ENCODE assay signal across 22 mouse cellular contexts in the genomic region with DNA sequence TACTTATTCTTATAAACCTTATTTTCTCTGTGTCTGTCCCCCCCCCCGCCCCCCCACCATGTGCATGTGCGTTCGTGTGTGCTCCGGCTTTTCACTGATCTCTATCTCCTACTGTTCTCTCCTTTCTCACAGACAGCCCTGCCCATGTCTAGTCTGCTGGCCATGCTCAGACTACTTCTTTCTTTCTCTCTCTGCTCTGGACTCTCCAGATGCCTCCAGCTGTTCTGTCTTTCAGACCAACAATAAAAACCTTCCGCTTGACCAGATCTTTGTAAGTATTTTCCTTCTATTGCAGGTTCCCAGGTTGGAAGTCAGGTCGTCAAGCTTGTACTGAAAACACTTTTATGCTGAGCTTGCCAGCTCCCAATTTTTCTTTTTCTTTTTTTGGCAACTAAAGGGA. TPM values are rescaled to one million over a fixed set of nuclear protein-coding genes. Genes with fewer than 3 reads are reported as not detected.
DNase-seq lines count a peak whose midpoint lies in the region; ATAC-seq and TF ChIP-seq lines count a peak whose summit lies in the region.
"Had no signal": no experiment of that assay in that cellular context is flagged by ENCODE, and none has a peak within 500 bp of the region (broad histone marks: within the 10 kb centered on the region; RNA-seq: fewer than 3 reads in every experiment).

No protein-coding gene starts in this region.

- no peaks in the 10 kb centered on the region; the same call in 1 of the 2 replicates for H3K9me3 ChIP-seq in forebrain, embryonic 11.5 days (ENCODE audit: control insufficient read depth, low read length)
- no peaks in the 10 kb centered on the region for H3K9me3 ChIP-seq in forebrain, postnatal 0 days (ENCODE audit: low read length)
- 0 out of 2 replicates have a peak, but pooled peaks cover 4% of the 10 kb centered on the region for H3K9me3 ChIP-seq in stomach, embryonic 16.5 days (replicated peaks; ENCODE audit: control insufficient read depth, low read length)
- H3K9me3 ChIP-seq: hindbrain, embryonic 12.5 days had no signal

- 26% methylated on average over 6 of the region's 6 CpGs for WGBS in forebrain, embryonic 11.5 days
- WGBS in forebrain, postnatal 0 days, result 24% methylated on average over 6 of the region's 6 CpGs
- 39% methylated on average over 6 of the region's 6 CpGs for WGBS in stomach, embryonic 16.5 days

- no peaks in the 10 kb centered on the region for H3K4me1 ChIP-seq in forebrain, embryonic 11.5 days (replicated peaks; ENCODE audit: control insufficient read depth, insufficient read depth, low read length)
- no peaks in the 10 kb centered on the region for H3K4me1 ChIP-seq in forebrain, postnatal 0 days (ENCODE audit: insufficient read depth)
- H3K4me1 ChIP-seq in stomach, embryonic 16.5 days (ENCODE audit: control insufficient read depth, insufficient read depth, low read length), result peaks cover 13% of the 10 kb centered on the region
- H3K4me1 ChIP-seq: forebrain, embryonic 13.5 days had no signal

- no peak for ATAC-seq in forebrain, embryonic 11.5 days (replicated peaks; ENCODE audit: low FRiP score)
- ATAC-seq in forebrain, postnatal 0 days, result no peak
- ATAC-seq in stomach, embryonic 16.5 days (ENCODE audit: insufficient read depth, low FRiP score), result no peak; the same call in 1 of the 2 replicates
- ATAC-seq: CD4-positive, CD25-positive, alpha-beta regulatory T cell, adult 4 months; forebrain, embryonic 13.5 days had no signal

- no peak overlapping the region for H3K4me3 ChIP-seq in forebrain, embryonic 11.5 days (ENCODE audit: low read depth, low read length)
- no peak overlapping the region for H3K4me3 ChIP-seq in forebrain, postnatal 0 days (ENCODE audit: low read depth, low read length)
- H3K4me3 ChIP-seq in stomach, embryonic 16.5 days (replicated peaks; ENCODE audit: low read length), result no peak overlapping the region
- H3K4me3 ChIP-seq: embryonic facial prominence, embryonic 13.5 days; forebrain, embryonic 13.5 days; gastrocnemius, adult 2 months; heart, embryonic 10.5 days; hindbrain, embryonic 12.5 days had no signal

- peak; percentile 49 for DNase-seq in forebrain, embryonic 11.5 days (ENCODE audit: low spot score)
- DNase-seq in forebrain, postnatal 0 days, result no peak
- DNase-seq in kidney, postnatal 10 days, result peak; percentile 57
- DNase-seq in kidney, adult 9 months, result no peak
- peak; percentile 1 for DNase-seq in urinary bladder, postnatal 10 days (ENCODE audit: low spot score)
- DNase-seq in urinary bladder, postnatal 25 days (ENCODE audit: low spot score), result no peak
- DNase-seq in spleen, adult 18-20 months, result no peak
- DNase-seq: adrenal gland, adult 2 months; adrenal gland, postnatal 25 days; B cell, adult 2 months; cerebellum, adult 18-20 months; cerebellum, adult 9-11 months; cerebellum, postnatal 36 days; gastrocnemius, adult 2 months; gastrocnemius, postnatal 25 days; heart, postnatal 4 days had no signal

- no peaks in the 10 kb centered on the region for H3K36me3 ChIP-seq in forebrain, embryonic 11.5 days (ENCODE audit: control insufficient read depth, insufficient read depth, low read length)
- H3K36me3 ChIP-seq in forebrain, postnatal 0 days (ENCODE audit: insufficient read depth), result no peaks in the 10 kb centered on the region
- H3K36me3 ChIP-seq in stomach, embryonic 16.5 days (ENCODE audit: control insufficient read depth, insufficient read depth, low read length), result no peaks in the 10 kb centered on the region
- H3K36me3 ChIP-seq: embryonic facial prominence, embryonic 13.5 days; heart, embryonic 10.5 days; hindbrain, embryonic 12.5 days had no signal

- H3K27me3 ChIP-seq in forebrain, embryonic 11.5 days (ENCODE audit: control insufficient read depth, insufficient read depth, low read length), result no peaks in the 10 kb centered on the region
- no peaks in the 10 kb centered on the region for H3K27me3 ChIP-seq in forebrain, postnatal 0 days (ENCODE audit: insufficient read depth, low read length)
- no peaks in the 10 kb centered on the region for H3K27me3 ChIP-seq in stomach, embryonic 16.5 days (ENCODE audit: control insufficient read depth, insufficient read depth, low read length)
- H3K27me3 ChIP-seq: embryonic facial prominence, embryonic 13.5 days; forebrain, embryonic 13.5 days; hindbrain, embryonic 12.5 days had no signal

- no peak for TF ChIP-seq CTCF in forebrain, postnatal 0 days (IDR thresholded peaks at IDR 0.05; ENCODE audit: low read depth)

- H3K9ac ChIP-seq in forebrain, embryonic 11.5 days (ENCODE audit: low read length), result no peak overlapping the region
- H3K9ac ChIP-seq in forebrain, postnatal 0 days, result no peak overlapping the region
- no peak overlapping the region for H3K9ac ChIP-seq in stomach, embryonic 16.5 days (ENCODE audit: low read length)
- H3K9ac ChIP-seq: embryonic facial prominence, embryonic 13.5 days; forebrain, embryonic 13.5 days; hindbrain, embryonic 12.5 days had no signal

- H3K27ac ChIP-seq in forebrain, embryonic 11.5 days (ENCODE audit: low read depth, low read length), result no peak overlapping the region
- H3K27ac ChIP-seq in forebrain, postnatal 0 days (ENCODE audit: low read depth, low read length), result no peak overlapping the region
- H3K27ac ChIP-seq in stomach, embryonic 16.5 days (ENCODE audit: low read length), result peak overlapping the region; percentile 57
- H3K27ac ChIP-seq: embryonic facial prominence, embryonic 13.5 days; forebrain, embryonic 13.5 days; gastrocnemius, adult 2 months; heart, embryonic 10.5 days; hindbrain, embryonic 12.5 days had no signal

- H3K4me2 ChIP-seq in forebrain, embryonic 11.5 days (ENCODE audit: low read depth, low read length, severe bottlenecking), result no peak overlapping the region
- no peak overlapping the region for H3K4me2 ChIP-seq in forebrain, postnatal 0 days (ENCODE audit: low read depth)
- no peak overlapping the region for H3K4me2 ChIP-seq in stomach, embryonic 16.5 days (ENCODE audit: low read depth, low read length)
- H3K4me2 ChIP-seq: embryonic facial prominence, embryonic 13.5 days; forebrain, embryonic 13.5 days; hindbrain, embryonic 12.5 days had no signal

RNA-seq across cellular contexts. Expression of gene Lgals9, which starts 14.4 kb away (rescaled TPM):
- 3.7 and 4.0 TPM in 2 replicates for polyA plus RNA-seq in forebrain, embryonic 11.5 days (2014; fragmentation: Nextera tagmentation; extraction: Ambion mirVana)
- total RNA-seq in forebrain, postnatal 0 days (2014; rRNA removed), result 8.6 and 13.9 TPM in 2 replicates
- 20.5 and 21.7 TPM in 2 replicates for polyA plus RNA-seq in forebrain, postnatal 0 days (2015; fragmentation: Nextera tagmentation; extraction: Ambion mirVana)
- 84.2 and 104 TPM in 2 replicates for polyA plus RNA-seq in stomach, embryonic 16.5 days (2015; fragmentation: Nextera tagmentation; extraction: Ambion mirVana)

Comparison
In these comparisons a context has a peak if more than half of its experiments do, and no peak if none do; other contexts are left out.
1. DNase-seq: peak in forebrain, embryonic 11.5 days (single experiment), kidney, postnatal 10 days (single experiment) and urinary bladder, postnatal 10 days (single experiment); none in forebrain, postnatal 0 days (single experiment), kidney, adult 9 months (single experiment), urinary bladder, postnatal 25 days (single experiment) and spleen, adult 18-20 months (0 of 2).